Mouse (Mus musculus): ENCODE measurements around the gene Mylk4. TPM values are rescaled to one million over a fixed set of nuclear protein-coding genes. Genes with fewer than 3 reads are reported as not detected.

The Mylk4 gene
- polyA plus RNA-seq, 1 experiment from 2014 or later = 0.26 TPM

Other genes starting within 250 kb of the Mylk4 start
- 14.8 and 20.6 TPM in 2 replicates for gene Wrnip1, start 18.1 kb upstream of the Mylk4 start, polyA plus RNA-seq (2016; fragmentation: Nextera tagmentation; extraction: Ambion mirVana)
- gene D930007J09Rik, start 18.9 kb upstream of the Mylk4 start, polyA plus RNA-seq (2016; fragmentation: Nextera tagmentation; extraction: Ambion mirVana) = not detected in 2 replicates
- 0.46 and 2.1 TPM in 2 replicates for gene Serpinb1a, start 67.2 kb upstream of the Mylk4 start, polyA plus RNA-seq (2016; fragmentation: Nextera tagmentation; extraction: Ambion mirVana)
- not detected in 2 replicates for gene Serpinb1c, start 114.3 kb upstream of the Mylk4 start, polyA plus RNA-seq (2016; fragmentation: Nextera tagmentation; extraction: Ambion mirVana)
- gene Serpinb6b, start 181.3 kb upstream of the Mylk4 start, polyA plus RNA-seq (2016; fragmentation: Nextera tagmentation; extraction: Ambion mirVana) = 0.33 and 0.50 TPM in 2 replicates
- 0.84 and 1.0 TPM in 2 replicates for gene Serpinb9, start 219.3 kb upstream of the Mylk4 start, polyA plus RNA-seq (2016; fragmentation: Nextera tagmentation; extraction: Ambion mirVana)
- not detected in 2 replicates for gene Serpinb9b, start 243.5 kb upstream of the Mylk4 start, polyA plus RNA-seq (2016; fragmentation: Nextera tagmentation; extraction: Ambion mirVana)

All from limb, embryonic 10.5 days (tissue).